Mouse (Mus musculus): ENCODE measurements around the gene Ptx4.

DNA sequence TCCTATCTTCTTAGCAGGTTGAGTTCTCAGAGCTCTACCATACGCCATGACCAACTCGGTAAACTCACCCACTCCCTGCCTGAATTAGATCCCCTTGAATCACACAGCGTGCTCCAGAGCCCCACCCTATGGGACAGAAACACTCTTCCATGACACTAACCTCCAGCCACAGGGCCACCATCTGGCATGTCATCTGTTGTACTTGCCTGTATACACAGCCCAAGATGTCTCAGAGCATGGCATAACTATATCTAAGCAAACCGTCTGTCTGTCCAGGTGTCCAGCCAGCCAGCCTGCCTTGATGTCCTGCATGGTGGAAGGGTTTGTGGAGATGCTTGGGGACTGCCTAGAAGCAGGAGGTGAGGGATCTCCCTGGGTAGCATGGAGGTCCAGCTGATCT is 43.7 kb upstream of the Ptx4 start:
- TF ChIP-seq POLR2A (IDR thresholded peaks at IDR 0.05; ENCODE audit: control insufficient read depth, low read depth, low read length) (no peak), CTCF (IDR thresholded peaks at IDR 0.05; ENCODE audit: control insufficient read depth, insufficient read depth, insufficient replicate concordance, low read depth, low read length) (no peak)
